Mouse (Mus musculus) erythroblast, adult 5-6 weeks (primary cell): ENCODE data around the gene Ptprd. TPM values are rescaled to one million over a fixed set of nuclear protein-coding genes. Genes with fewer than 3 reads are reported as not detected.

Experiments
- ATAC-seq: replicated peaks from 2 replicates; pipeline ENCODE4 v1.8.0; 2016; ENCODE audit warnings: moderate number of reproducible peaks, mild to moderate bottlenecking, moderate TSS enrichment, inconsistent platforms; ENCODE audit not compliant: poor library complexity, low FRiP score, severe bottlenecking
- total RNA-seq, 2 experiments: library from RNA; stranded (forward) in 1 of 2; stranded (reverse) in 1 of 2; fragments of 150-400 nt in 1 of 2; fragments of 200-764, 138-1000 nt in 1 of 2; gene quantifications; 2 replicates each; pipeline versions ENCODE4 v1.2.3 to v1.2.4; 2015 to 2017; ENCODE audit warnings: low replicate concordance in 2 of 2

The Ptprd gene
- total RNA-seq, 2 experiments from 2014 or later, result not detected

DNA sequence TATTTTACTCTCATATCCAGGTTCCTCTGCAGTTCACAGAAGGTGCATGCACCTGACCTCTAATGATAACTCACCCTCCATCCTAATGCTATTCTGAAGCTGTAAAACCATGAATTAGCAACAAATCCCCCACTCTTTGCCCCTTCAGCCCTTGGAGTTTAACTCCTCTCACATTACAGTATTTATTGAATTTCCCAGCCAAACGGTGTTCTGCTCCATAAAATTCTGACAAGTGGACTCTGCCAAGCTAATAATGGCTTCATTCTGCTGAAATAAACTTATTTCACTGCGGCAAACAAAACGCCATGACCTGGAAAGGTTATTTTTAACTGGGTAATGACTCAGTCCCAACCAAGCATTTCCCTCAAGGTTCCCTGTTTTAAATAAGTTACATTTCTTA is 1842.7 kb downstream of the Ptprd start:
- ATAC-seq, result no peak

GRCm38 (mm10) chr4:76368291-76368690 is 1843.5 kb downstream of the Ptprd start:
- ATAC-seq, result no peak

- ATAC-seq, result no peak
Measured at GRCm38 (mm10) chr4:76367285-76367684, 1844.5 kb downstream of the Ptprd start.

GRCm38 (mm10) chr4:76365871-76366270 is 1845.9 kb downstream of the Ptprd start:
- ATAC-seq, result no peak

GRCm38 (mm10) chr4:76361546-76361945 is 1850.2 kb downstream of the Ptprd start:
- ATAC-seq, result no peak

DNA sequence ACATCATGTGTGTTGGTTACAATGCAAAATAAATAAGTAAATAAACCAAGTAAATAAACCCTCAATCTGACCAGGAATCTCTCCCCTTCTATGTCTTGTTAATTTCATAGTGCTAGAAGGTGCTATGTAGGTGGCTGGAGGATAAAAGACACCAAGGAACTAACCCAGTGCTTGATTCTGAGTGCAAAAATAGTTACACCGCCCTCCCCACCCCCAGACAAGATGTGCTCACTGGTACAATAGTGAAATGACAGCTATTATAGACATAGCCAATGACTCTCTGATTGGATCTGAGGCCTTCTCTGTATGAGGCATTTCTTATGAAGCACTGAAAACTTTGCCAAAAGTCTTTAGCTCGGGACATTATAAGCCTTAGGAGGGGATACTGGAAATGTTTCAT is 1857.6 kb downstream of the Ptprd start:
- no peak for ATAC-seq

DNA sequence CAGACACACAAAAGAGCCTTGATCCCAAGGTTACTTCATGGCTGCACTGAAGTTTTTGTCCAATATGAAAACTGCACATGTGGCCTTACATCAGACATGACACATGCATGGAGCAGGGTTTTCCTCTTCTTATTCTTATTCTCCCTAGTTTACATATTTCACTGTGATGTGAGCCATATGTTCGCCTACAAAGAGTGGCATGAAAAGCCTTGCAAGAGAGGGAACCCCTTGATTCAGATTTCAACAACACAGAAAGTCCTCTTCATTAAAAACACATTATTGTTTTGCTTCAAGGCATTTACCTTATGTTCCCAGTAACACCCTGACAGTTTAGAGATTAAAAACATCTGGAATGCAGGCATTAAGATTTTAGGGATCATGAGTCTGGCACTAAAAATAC is 1859.3 kb downstream of the Ptprd start:
- no peak for ATAC-seq

DNA sequence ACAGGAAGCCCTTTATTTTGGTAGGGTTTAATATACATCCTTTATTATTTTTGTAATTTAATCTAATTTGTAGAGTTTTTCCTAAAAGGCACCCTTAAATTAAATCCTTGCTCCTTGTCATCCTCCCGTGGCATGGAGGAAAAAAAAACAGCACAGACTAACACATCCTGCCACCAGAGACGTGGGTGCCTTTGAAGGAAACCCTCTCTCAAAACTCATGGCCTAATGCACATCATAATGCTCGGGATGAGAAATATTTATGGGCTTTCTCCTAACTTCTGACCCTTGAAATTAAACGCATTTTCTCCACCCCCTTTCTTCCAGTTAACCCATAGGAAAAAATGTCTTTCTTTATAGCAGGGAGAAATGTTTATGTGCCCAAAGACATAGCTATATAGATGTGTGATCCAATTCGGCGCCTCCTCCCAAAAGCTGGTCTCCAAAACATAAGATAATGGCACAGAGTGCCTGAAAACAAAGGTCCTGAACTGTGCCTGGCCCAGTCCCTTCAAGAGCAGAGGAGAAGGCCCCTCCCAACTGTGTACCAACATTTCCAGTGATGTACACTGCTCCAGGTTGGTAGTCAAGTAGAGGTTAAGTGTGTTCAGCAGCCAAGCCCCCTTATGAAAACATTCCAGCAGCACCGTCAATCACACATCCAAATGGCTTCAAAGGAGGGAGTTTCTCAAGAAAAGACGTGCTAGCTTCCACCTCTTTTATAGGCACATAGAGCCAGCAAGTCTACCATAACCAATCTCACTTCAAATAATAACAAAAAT is 1860.4 kb downstream of the Ptprd start:
- ATAC-seq, result no peak

- no peak for ATAC-seq
Measured at GRCm38 (mm10) chr4:76350241-76350962, 1861.4 kb downstream of the Ptprd start.

- ATAC-seq, result no peak
Measured at GRCm38 (mm10) chr4:76344059-76344458, 1867.7 kb downstream of the Ptprd start.

GRCm38 (mm10) chr4:76337926-76338325 is 1873.8 kb downstream of the Ptprd start:
- ATAC-seq, result no peak

- ATAC-seq, result no peak
Measured at GRCm38 (mm10) chr4:76327346-76327745, 1884.4 kb downstream of the Ptprd start.

DNA sequence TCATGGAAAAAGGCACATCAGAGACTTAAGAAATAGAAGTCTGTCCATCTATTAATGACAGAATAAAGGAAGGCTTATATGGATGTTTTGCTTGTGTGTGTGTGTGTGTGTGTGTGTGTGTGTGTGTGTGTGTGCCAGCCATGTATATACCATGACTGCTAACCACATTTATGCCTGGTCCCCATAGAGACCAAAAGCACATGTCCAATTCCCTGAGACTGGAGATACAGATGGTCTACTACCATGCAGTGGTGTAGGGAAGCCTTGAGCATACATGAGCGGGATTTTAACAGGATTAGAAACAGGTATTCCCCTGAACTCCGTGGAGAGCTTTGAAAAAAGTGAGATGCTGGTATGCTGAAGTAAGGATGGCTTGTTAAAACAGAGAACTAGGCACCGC is 1886.1 kb downstream of the Ptprd start:
- no peak for ATAC-seq

DNA sequence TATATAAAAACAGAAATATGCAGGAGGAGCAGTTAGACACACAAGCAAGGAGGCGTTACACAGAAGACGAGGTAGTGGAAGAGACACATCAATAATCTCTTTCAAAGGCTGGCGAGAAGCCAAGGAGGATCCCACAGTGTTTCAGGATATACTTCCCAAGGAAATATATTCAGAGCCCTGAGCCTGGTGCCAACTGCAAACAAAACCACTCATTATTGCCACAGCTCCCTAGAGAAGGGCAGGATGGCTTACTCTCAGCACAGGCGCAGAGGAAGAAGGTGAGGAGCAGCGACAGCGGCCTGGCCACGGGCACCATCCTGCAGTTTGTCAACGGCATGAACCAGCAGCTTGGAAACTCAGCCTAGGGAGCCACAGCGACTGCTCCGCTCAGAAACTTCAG is 1886.8 kb downstream of the Ptprd start:
- no peak for ATAC-seq

GRCm38 (mm10) chr4:76324509-76324908 is 1887.3 kb downstream of the Ptprd start:
- no peak for ATAC-seq

- ATAC-seq, result no peak
Measured at GRCm38 (mm10) chr4:76319874-76320273, 1891.9 kb downstream of the Ptprd start.

DNA sequence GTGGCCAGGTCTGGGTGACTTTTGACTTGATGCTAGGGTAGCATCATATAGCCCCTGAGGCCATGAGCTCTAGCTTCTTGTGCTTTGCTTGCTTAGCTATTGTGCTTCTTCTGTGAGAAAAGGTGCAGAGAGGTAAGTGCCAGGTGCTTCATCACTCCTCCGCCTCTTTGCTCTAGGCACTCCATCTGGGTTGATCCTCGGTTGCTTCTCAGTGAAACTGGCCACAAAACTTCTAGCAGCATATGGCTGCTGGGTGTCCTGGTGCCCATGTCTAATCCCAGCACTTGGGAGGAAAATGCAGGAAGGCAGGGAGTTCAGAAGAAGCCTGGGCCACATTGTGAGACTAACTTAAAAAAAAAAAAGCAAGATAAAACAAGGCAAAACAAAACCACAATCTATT is 1895.8 kb downstream of the Ptprd start:
- no peak for ATAC-seq

- no peak for ATAC-seq
Measured at GRCm38 (mm10) chr4:76313749-76314148, 1898.0 kb downstream of the Ptprd start.

DNA sequence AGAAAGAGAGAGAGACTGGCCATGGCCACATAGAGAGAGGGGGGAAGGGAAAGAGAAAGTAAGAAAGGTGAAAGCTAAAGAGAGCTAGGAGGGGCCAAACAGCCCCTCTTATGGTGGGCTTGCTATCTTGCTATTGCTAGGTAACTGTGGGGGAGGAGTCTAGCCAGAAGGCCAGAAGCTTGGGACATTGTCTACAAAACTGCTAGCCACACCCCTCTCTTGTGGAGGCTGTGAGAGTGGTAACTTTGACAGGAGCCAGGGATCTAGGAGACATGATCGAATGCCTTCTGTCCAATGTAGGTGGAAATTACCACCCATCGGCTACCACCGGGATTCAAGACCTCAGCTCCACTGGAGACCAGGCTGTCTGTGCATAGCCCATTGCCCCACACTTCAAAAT is 1899.2 kb downstream of the Ptprd start:
- no peak for ATAC-seq

- no peak for ATAC-seq
Measured at GRCm38 (mm10) chr4:76305987-76306386, 1905.8 kb downstream of the Ptprd start.

- ATAC-seq, result no peak
Measured at GRCm38 (mm10) chr4:76297375-76297774, 1914.4 kb downstream of the Ptprd start.
